Mouse (Mus musculus) liver, embryonic 14.5 days (tissue): Measurements from ENCODE around the gene Olfr456. TPM values are rescaled to one million over a fixed set of nuclear protein-coding genes. Genes with fewer than 3 reads are reported as not detected.
"Not testable (repeated sequence)": the region's sequence is repeated elsewhere in the genome, so short reads cannot be mapped to it uniquely, and the experiment has no call there.

Experiments
- ATAC-seq: fragments of 200-750 bp; cut with Nextera tagmentation; 2 replicates; pipeline ENCODE4 v1.8.0; 2017; ENCODE audit warnings: moderate number of reproducible peaks, mild to moderate bottlenecking, moderate library complexity; ENCODE audit not compliant: insufficient read depth
- DNase-seq, 3 experiments: peaks; one replicate each; pipeline ENCODE4 v3.0.0-alpha.2; 2012 to 2013; ENCODE audit warnings: low read depth in 3 of 3, low spot score in 3 of 3
- H3K27ac ChIP-seq: fragments of 300-500 bp; sonication (generic); 2 replicates; pipeline ENCODE4 v1.5.1; 2014; ENCODE audit warnings: moderate library complexity, mild to moderate bottlenecking, control low read depth, inconsistent platforms
- H3K27me3 ChIP-seq: fragments of 300-500 bp; sonication (generic); 2 replicates; pipeline ENCODE4 v1.6.1; 2014; ENCODE audit warnings: mild to moderate bottlenecking, low read length, moderate library complexity; ENCODE audit not compliant: control insufficient read depth, insufficient read depth
- H3K36me3 ChIP-seq: fragments of 300-500 bp; sonication (generic); replicated peaks from 2 replicates; pipeline ENCODE4 v1.6.1; 2014; ENCODE audit warnings: low read depth; ENCODE audit not compliant: control insufficient read depth, insufficient read depth
- H3K4me1 ChIP-seq, 2 experiments: fragments of 200-500 bp in 1 of 2; fragments of 300-500 bp in 1 of 2; sonication (generic) in 1 of 2; replicated peaks; 2 replicates each; pipeline ENCODE4 v1.6.1; 2012 to 2014; ENCODE audit warnings: antibody characterized with exemption in 1 of 2, inconsistent platforms in 1 of 2, low read length in 1 of 2; ENCODE audit not compliant: control insufficient read depth in 2 of 2, insufficient read depth in 2 of 2
- H3K4me2 ChIP-seq: fragments of 300-500 bp; sonication (generic); 2 replicates; pipeline ENCODE4 v1.6.1; 2014; ENCODE audit warnings: low read depth, mild to moderate bottlenecking, control low read depth, moderate library complexity
- H3K4me3 ChIP-seq, 2 experiments: fragments of 200-500 bp in 1 of 2; fragments of 300-500 bp in 1 of 2; sonication (generic) in 1 of 2; 2 replicates each; pipeline ENCODE4 v1.5.1; 2012 to 2014; ENCODE audit warnings: low read depth in 2 of 2, low read length in 2 of 2, mild to moderate bottlenecking in 2 of 2, control low read depth in 1 of 2, inconsistent platforms in 1 of 2, moderate library complexity in 1 of 2; ENCODE audit not compliant: insufficient read depth in 1 of 2
- H3K9ac ChIP-seq: fragments of 300-500 bp; sonication (generic); replicated peaks from 2 replicates; pipeline ENCODE4 v1.6.1; 2014; ENCODE audit warnings: mild to moderate bottlenecking, control low read depth, moderate library complexity
- H3K9me3 ChIP-seq: fragments of 300-500 bp; sonication (generic); 2 replicates; pipeline ENCODE4 v1.6.1; 2016; ENCODE audit warnings: low read length, mixed read lengths; ENCODE audit not compliant: control insufficient read depth
- CTCF ChIP-seq: IDR thresholded peaks from 2 replicates; pipeline ENCODE4 v1.5.1; 2016; ENCODE audit warnings: antibody characterized with exemption, low read depth, control low read depth
- EP300 ChIP-seq: IDR thresholded peaks from 2 replicates; pipeline ENCODE4 v1.6.1; 2016; ENCODE audit warnings: antibody characterized with exemption, low read depth
- WGBS: fragments of 180-500 bp; shearing (Covaris S2); extraction: QIAGEN DNeasy Blood & Tissue Kit; methylation state at CpG from one replicate; pipeline ENCODE4 v1.1.7; 2014; ENCODE audit not compliant: insufficient replicate concordance; 5-methylcytosine and 5-hydroxymethylcytosine counted together
- polyA plus RNA-seq, 2 experiments: library from polyadenylated mRNA; depleted of rRNA in 1 of 2; stranded (reverse) in 1 of 2; unstranded in 1 of 2; fragments of >200 nt; fragmentation: Nextera tagmentation in 1 of 2; extraction: Ambion mirVana in 1 of 2; gene quantifications; 2 replicates each; pipeline versions ENCODE4 v1.2.1 to v1.2.3; 2012 to 2014

The Olfr456 gene
- polyA plus RNA-seq, 2 experiments = not detected

DNA sequence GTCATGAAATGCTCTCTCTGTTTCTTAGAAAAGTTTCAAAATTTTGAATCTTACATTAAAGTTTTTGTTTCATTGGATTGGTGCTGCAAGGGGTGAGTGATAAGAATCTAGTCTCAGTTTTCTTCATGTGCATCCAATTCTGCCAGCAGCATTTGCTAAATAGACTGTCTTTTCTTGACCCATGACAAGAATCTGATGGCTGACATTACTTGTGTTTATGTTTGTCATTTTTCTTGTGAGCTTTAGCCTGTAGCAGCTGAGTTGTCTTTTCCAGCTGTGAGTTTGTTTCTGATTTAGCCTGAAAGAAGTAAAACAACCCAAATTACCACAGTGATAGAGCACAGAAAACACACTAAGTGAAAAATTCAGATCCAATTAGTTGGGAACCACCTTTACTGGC, 2.4 kb downstream of the Olfr456 start:
- no peaks in the 10 kb centered on the region for H3K27me3 ChIP-seq
- ATAC-seq (no peak), DNase-seq (no peak)
- no peaks in the 10 kb centered on the region for H3K4me1 ChIP-seq
- no peaks in the 10 kb centered on the region for H3K36me3 ChIP-seq
- no peak for TF ChIP-seq CTCF
- TF ChIP-seq EP300 = no peak
- no peak overlapping the region for H3K27ac ChIP-seq
- H3K4me3 ChIP-seq = no peak overlapping the region
- no peak overlapping the region for H3K4me2 ChIP-seq
- no peak overlapping the region for H3K9ac ChIP-seq
- no peaks in the 10 kb centered on the region for H3K9me3 ChIP-seq

- Histone ChIP-seq H3K4me3 (no peak within 1 kb of the TSS), H3K4me2 (no peak within 1 kb of the TSS), H3K4me1 (no peaks in the 10 kb centered on the region), H3K9me3 (no peaks in the 10 kb centered on the region), H3K27ac (no peak within 1 kb of the TSS), H3K36me3 (no peaks in the 10 kb centered on the region), H3K9ac (no peak within 1 kb of the TSS), H3K27me3 (no peaks in the 10 kb centered on the region)
- no peak for ATAC-seq
- WGBS = 62% methylated on average over 1 of the region's 1 CpGs
- TF ChIP-seq EP300 (no peak), CTCF (no peak)
- no peak for DNase-seq
These were observed 10.8 kb downstream of the Olfr456 start, which contains the start of gene Olfr457 for GRCm38 (mm10) chr6:42476235-42476634. Olfr457 (minus strand) TSS chr6:42476335.

DNA sequence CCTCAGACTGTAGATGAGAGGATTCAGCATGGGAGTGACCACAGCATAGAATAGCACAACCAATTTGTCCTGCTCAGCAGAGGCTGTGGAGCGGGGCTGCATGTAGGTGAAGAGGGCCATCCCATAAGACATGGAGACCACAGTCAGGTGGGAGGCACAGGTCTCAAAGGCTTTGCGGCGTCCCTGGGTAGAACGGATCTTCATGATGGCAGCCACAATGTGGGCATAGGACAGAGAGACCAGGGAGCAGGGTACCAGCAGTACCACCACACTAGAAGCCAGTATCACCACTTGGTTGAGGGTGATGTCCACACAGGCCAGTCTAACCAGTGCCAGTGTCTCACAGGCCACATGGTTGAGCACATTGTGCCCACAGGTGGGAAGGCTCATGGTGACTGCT, 15.7 kb downstream of the Olfr456 start:
- not testable (repeated sequence) for H3K9me3 ChIP-seq, H3K4me2 ChIP-seq, ATAC-seq, DNase-seq, H3K4me1 ChIP-seq, H3K36me3 ChIP-seq, H3K9ac ChIP-seq, H3K27ac ChIP-seq, H3K27me3 ChIP-seq, H3K4me3 ChIP-seq
- 63% methylated on average over 4 of the region's 4 CpGs for WGBS

GRCm38 (mm10) chr6:42470542-42470941, 16.5 kb downstream of the Olfr456 start:
- Histone ChIP-seq H3K27ac (no peak overlapping the region), H3K27me3 (no peaks in the 10 kb centered on the region), H3K4me1 (no peaks in the 10 kb centered on the region), H3K9me3 (no peaks in the 10 kb centered on the region), H3K4me3 (no peak overlapping the region), H3K9ac (no peak overlapping the region), H3K4me2 (no peak overlapping the region), H3K36me3 (no peaks in the 10 kb centered on the region)
- TF ChIP-seq CTCF (no peak), EP300 (no peak)
- no peak for DNase-seq
- WGBS = 66% methylated on average over 4 of the region's 4 CpGs
- ATAC-seq = no peak

DNA sequence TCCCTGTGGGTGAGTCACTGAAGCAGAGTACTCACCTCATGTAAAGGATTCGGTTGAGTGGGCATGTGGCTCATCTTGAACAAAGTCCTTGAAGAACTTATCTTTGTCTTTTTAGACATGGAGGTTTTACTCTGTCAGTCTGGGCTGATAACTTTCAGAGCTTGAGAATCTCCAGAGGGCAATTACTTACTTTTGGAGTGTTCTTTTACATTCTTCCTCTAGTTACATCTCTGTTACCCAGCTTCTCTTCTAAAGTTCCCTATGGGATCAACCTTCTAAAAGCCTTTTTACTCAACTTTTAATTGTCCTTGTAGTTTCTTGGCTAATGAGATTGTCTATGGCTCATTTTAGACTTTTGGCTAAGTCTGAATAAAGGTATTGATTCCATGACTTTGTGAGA, 21.9 kb downstream of the Olfr456 start, which contains the start of gene Olfr458:
Gene Olfr458, minus strand, starts transcription at position 101 of the 400 bp plus-strand sequence.
- 47% methylated on average over 1 of the region's 1 CpGs for WGBS
- H3K27ac ChIP-seq = no peak within 1 kb of the TSS
- no peaks in the 10 kb centered on the region for H3K4me1 ChIP-seq
- no peak for TF ChIP-seq CTCF
- TF ChIP-seq EP300 = no peak
- no peak within 1 kb of the TSS for H3K4me2 ChIP-seq
- no peak within 1 kb of the TSS for H3K9ac ChIP-seq
- no peaks in the 10 kb centered on the region for H3K9me3 ChIP-seq
- no peaks in the 10 kb centered on the region for H3K27me3 ChIP-seq
- H3K4me3 ChIP-seq = no peak within 1 kb of the TSS
- no peak for ATAC-seq
- DNase-seq = no peak
- no peaks in the 10 kb centered on the region for H3K36me3 ChIP-seq

- 45% methylated on average over 2 of the region's 2 CpGs for WGBS
- H3K4me3 ChIP-seq = no peak overlapping the region
- DNase-seq = no peak
These were observed 39.6 kb downstream of the Olfr456 start for GRCm38 (mm10) chr6:42447381-42447780.

More at GRCm38 (mm10) chr6:42447381-42447780, 39.6 kb downstream of the Olfr456 start:
- H3K27ac ChIP-seq = no peak overlapping the region
- no peak for TF ChIP-seq EP300
- no peak for TF ChIP-seq CTCF
- no peaks in the 10 kb centered on the region for H3K4me1 ChIP-seq
- no peak for ATAC-seq
- no peaks in the 10 kb centered on the region for H3K36me3 ChIP-seq
- no peak overlapping the region for H3K4me2 ChIP-seq
- no peaks in the 10 kb centered on the region for H3K27me3 ChIP-seq
- H3K9me3 ChIP-seq = no peaks in the 10 kb centered on the region
- H3K9ac ChIP-seq = no peak overlapping the region
